Mouse (Mus musculus) gastrocnemius, postnatal 36 days (tissue): ENCODE measurements around the gene Mis18bp1. TPM values are rescaled to one million over a fixed set of nuclear protein-coding genes. Genes with fewer than 3 reads are reported as not detected.
A peak's percentile ranks its signal among the peaks of the same experiment; 100 is the strongest.
"Not testable (repeated sequence)": the region's sequence is repeated elsewhere in the genome, so short reads cannot be mapped to it uniquely, and the experiment has no call there.

Experiments
- DNase-seq, 2 experiments: peaks; one replicate each; pipeline ENCODE4 v3.0.0; 2022
- intact Hi-C: fragments of 180-260 bp; cut with DNase I; formaldehyde crosslinking; loops from one replicate; pipeline ENCODE4 v1.15.1; 2025
- long read RNA-seq, 2 experiments: library from polyadenylated mRNA; stranded (forward); transcript quantifications; one replicate each; pipeline ENCODE4 v2.0.0; 2021
- total RNA-seq, 2 experiments: library from RNA; stranded (reverse); gene quantifications; 2 replicates each; pipeline ENCODE4 v1.2.3; 2021

Mis18bp1 gene
- total RNA-seq, result under 1 TPM; 0.46 to 0.49 TPM
- long read RNA-seq, experiment 1, result 0 reads
- long read RNA-seq, experiment 2, result 0 reads

DNA sequence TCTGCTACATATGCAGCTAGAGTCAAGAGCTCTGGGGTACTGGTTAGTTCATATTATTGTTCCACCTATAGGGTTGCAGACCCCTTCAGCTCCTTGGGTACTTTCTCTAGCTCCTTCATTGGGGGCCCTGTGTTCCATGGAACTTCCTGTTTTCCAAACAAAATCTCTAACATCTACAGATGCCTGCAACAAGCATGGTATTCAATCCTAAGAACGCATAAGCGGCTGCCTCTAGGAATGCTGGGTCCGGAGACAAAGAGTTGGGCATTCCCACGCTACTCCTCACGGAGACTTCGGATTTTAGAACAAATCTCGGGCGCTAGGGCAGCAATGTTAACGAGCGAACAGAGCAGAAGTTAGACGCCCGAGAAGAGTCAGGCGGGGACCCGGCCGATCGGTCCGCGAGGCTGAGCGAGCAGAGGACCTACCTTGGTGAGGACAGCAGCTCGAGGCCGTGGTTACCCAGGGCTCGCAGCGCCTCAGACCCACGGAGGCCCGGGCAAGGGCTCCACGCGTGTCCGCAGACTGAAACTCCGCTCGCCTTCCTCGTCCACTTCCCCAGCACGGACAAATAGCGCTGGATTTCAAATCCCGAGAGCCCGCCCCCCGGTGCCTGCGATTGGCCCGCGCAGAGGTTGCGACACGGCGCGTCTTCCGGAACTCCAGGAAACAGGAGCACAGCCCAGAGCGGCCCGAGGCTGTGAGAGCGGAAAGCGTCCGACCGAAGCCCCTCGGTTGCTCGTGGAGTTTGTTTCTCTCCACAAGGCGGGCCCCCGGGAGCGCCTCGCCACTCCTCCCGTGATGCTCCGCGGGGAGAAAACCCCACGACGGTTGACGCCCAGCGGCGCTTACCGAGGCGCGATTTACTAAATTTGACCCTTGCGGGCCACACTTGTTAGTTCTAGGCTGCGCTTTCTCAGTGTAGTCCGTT, at the start of gene Mis18bp1:
Gene Mis18bp1 (minus strand): TSS at position 584 of the 931 bp plus-strand sequence.
- DNase-seq, result peak; percentile 90 to 92
- intact Hi-C loops, result no loop called here

DNA sequence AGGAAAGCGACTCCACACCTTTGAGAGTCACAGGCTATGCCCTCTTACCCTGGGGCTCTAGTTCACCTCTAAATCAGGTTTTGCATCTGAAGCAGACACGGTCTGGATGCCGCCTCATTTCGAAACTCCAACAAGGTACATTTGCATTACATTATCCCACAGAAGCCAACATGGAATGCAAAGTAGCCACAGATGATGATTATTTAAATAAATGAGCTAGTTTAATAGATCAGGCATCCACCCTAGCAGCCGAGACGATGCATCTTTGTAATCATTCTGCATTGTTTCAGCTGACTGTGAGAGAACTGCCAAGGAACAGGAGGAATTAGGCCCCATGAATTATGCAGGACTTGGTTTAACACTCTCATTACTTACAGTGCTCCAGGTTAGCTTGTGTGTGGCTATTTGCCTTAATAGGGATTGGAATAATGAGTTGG, 44.0 kb upstream of the Mis18bp1 start:
- intact Hi-C loops, result no loop called here
- DNase-seq, result no peak

DNA sequence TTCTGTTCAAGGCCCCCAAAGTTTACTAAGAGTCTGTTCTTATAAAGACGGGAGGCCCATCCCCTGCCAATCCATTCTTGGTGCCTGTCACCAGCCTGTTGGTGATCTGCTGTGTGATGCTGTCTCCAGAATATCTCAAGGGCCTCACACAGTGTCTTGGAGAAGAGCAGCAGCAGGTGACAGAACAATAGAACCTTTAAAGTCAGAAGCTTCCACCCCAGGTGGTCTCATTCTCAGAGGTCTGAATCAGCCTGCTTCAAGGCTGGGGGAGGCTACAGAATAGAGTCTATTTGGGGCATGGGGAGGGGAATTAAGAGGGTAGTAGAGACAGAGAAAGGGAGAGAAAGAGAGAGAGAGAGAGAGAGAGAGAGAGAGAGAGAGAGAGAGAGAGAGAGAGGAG, 34.0 kb upstream of the Mis18bp1 start:
- DNase-seq, result no peak
- intact Hi-C loops, result no loop called here

DNA sequence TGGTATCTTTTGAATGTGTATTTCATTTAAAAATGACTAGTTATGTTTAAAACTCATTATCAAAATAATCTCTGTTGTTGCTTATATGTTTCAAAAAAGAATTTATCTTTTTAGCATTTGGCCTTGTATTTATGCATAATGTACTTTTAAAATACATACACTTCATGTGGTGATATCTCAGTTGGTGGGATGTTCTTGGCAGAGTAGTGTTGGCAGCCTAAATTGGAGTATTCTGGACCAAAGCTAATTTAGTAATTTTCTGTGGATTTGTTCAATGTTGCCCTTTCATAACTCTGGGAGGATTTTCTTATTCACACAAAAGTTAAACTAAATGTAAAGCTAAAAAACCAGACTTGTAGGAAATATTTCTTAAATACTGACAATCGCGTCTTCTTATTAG, 29.4 kb upstream of the Mis18bp1 start:
- intact Hi-C loops, result no loop called here

DNA sequence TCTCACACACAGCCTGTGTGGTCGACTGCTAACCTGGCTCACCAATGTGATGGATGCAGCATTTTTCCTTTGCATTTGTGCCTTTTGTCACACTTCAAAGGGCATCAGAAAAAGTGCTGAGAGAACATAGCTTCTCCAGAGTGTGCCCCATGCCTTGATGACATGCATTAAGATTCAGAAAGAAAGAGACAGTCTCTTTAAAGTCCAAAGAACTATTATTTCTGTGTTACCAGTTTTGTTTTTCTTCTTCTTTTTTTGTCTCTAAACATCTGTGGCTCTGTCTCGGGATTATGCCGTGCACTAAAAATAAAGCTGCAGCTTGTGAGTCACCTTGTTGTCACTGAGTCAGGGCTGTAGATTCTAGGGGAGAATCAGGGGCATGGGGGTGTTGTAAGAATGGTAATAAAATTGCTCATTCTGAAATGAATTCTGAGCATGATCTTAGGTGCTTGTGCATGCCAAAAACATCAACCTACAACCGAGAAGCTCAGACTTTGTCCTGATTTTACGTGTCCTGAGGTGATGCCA, 21.7 kb upstream of the Mis18bp1 start:
- DNase-seq, result no peak
- intact Hi-C loops, result no loop called here

More for the DNA sequence above, 29.4 kb upstream of the Mis18bp1 start:
- no peak for DNase-seq

DNA sequence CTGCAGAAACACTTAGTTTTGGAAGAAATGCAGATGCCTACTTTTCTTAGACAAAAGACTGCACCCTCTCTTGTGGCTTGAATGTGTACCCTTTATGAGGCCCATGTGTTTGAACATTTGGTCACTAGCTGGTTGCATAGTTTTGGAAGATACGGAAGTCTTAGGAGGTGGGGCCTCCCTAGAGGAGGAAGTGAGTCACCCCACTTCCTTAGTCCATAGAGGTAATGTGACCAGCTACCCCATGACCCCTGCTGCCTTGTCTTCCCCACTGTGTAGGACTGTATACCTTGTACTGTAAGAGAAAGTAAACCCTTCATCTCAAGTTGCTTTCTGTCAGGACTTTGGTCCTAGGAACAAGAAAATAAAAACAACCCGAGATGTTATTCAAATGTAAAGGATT, 16.8 kb upstream of the Mis18bp1 start:
- intact Hi-C loops, result no loop called here
- DNase-seq, result no peak

DNA sequence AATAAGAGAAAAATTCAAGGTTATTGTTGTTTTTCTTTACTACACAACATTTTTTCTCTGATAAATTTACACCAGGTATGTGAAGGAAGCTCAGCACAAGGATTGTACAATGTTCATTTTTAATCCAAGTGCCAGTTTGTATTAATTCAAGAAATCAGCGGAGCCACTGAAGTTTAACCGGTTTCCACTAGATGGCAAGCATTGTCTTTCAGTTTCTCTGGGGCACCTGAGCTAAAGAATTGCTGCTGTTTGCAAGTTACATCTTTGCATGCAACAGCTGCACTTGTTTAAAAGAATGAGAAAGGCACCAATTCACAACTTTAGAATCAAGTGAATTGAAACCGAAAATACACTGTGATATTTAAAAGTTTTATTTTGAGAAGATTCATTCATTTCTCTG, 15.0 kb upstream of the Mis18bp1 start:
- intact Hi-C loops, result no loop called here

DNA sequence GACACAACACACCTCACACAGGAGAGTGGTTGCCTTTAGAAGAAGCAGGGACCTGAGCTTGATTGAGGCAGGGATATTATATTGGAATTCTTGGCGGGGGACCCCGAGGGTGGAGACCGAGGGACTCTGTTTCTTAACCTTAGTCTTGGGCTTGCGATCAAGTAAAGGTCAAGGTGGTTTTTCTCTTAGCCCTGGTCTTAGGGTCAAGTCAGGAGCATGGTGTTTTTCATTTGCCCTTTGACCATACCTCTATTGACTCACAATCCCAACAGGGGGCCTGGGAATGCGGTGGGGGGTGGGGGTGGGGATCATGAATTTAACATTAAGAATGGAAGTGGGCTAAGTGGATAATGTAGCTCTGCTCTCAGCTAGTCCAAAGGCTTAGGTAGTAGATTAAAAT, 1.3 kb upstream of the Mis18bp1 start:
- no peak for DNase-seq
- intact Hi-C loops, result no loop called here

More for the DNA sequence above, 15.0 kb upstream of the Mis18bp1 start:
- no peak for DNase-seq

DNA sequence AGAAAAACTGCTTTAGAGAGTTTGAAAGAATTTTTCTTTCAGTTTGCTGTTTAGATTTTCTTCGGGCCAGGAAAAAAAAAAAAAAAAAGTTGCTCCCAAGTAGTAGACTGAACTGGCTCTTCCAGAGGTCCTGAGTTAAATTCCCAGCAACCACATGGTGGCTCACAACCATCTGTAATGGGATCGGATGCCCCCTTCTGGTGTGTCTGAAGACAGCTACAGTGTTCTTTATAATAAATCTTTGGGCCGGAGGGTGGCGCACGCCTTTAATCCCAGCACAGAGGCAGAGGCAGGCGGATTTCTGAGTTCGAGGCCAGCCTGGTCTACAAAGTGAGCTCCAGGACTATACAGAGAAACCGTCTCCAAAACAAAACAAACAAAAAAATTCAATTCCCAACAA, 555 bp upstream of the Mis18bp1 start:
- peak; percentile 8 to 26 for DNase-seq
- intact Hi-C loops, result not testable (repeated sequence)

DNA sequence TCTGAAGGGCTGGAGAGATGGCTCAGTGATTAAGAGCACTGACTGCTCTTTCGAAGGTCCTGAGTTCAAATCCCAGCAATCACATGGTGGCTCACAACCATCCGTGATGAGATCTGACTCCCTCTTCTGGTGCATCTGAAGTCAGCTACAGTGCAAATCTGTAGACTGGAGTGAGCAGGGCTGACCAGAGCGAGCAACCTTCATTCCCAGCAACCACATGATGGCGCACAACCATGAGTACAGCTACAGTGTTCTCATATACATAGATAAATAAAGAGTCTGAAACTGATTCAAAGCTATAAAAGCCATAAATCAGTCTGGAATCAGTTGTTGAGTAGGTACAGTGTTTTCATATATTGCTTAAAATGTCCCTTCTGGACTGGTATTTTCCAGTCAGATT, 36.3 kb downstream of the Mis18bp1 start:
- intact Hi-C loops, result not testable (repeated sequence)

DNA sequence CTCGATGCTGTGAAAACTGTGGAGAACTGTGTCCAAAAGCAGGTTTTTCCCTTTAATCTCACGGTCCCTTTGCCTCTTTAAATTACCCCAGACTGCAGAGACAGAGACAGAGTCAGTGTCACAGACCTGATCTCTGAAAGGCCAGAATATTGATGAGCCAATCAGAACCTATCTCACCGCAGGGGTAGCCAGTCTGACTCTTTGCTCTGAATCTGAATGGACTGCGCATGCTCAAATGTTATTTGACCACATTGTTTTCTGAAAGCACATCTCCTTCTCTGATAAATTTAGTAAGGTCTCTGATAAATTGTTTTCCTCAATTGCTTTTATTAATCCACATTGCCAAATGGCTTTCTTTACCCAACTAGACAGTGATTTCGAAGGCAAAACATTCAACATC, 53.0 kb downstream of the Mis18bp1 start:
- DNase-seq, result no peak
- intact Hi-C loops, result no loop called here

More for the DNA sequence above, 36.3 kb downstream of the Mis18bp1 start:
- DNase-seq, result not testable (repeated sequence)

DNA sequence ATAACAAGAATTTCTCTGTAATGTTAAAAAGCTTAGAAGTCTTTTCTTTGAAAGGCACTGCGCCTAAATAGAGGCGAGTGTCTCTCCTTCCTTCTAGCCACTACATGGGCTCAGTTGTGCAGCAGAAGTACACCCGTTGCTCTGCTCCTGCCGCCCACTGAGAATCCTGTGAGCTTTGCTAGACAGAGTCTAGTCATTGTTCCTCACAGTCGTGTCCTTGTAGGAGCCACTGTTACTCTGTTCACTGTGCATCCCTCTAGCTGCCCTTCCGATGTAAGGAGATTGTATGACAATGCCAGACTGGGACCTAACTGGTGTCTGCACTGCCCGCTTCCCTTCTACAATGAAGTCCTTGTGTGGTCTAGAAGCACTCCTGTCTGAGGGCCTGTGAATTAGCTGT, 53.4 kb downstream of the Mis18bp1 start:
- DNase-seq, result no peak
- intact Hi-C loops, result no loop called here

DNA sequence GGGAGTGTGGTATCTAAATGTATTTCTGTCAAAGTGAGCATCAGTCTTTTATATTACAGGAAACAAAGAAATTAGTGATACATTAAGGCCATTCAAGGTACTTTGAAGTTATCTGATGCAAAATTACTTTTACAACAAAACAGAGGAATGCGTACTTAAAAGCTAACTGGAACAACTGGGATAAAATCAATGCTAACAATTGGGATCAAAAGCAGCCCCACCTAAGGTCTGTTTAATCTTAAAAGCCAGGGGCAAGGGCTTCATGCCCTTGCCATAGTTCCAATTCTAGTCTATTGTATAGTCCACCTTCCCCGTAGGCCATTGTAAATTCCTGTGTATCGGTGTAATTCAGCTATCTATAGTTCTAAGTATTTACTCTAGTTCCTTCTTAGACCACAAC, 57.4 kb downstream of the Mis18bp1 start:
- DNase-seq, intact Hi-C loops: not testable (repeated sequence)

DNA sequence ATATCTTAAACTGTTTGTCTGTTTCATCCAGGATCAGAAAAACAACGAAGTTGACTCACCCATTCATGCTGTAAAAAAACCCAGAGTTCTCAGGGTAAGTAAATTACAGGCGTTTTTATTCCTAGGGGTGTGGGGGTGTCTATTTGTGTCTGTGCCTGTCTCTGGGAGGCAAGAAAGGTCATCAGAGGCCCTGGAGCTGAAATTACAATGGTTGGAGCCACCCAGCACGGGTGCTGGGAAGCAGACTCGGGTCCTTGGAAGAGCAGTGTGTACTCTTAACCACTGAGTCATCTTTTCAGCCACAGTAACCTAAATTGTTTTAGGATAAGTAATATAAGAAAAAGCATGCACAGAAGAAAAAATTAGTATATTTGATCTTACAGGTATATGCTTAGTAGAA, 58.5 kb downstream of the Mis18bp1 start:
- DNase-seq, result no peak

DNA sequence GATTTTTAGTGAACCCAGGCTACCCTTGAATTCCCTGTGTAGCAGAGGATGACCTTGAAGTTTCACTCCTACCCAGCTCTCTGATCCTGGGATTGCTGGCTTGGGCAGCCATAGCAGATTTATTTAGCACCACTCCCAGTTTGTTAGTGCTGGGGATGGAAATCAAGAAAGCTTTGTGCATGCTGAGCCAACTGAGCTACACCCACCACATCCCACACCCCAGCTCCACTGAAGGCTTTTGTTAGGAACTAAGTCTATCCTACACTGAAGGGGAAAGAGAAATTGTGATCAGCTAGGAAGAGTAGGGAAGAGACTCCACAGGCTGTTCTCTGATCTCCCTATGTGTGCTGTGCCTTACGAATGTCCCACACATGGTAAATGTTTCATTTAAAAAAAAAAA, 59.6 kb downstream of the Mis18bp1 start:
- DNase-seq, result no peak
- intact Hi-C loops, result no loop called here

More for the DNA sequence above, 58.5 kb downstream of the Mis18bp1 start:
- intact Hi-C loops, result no loop called here

DNA sequence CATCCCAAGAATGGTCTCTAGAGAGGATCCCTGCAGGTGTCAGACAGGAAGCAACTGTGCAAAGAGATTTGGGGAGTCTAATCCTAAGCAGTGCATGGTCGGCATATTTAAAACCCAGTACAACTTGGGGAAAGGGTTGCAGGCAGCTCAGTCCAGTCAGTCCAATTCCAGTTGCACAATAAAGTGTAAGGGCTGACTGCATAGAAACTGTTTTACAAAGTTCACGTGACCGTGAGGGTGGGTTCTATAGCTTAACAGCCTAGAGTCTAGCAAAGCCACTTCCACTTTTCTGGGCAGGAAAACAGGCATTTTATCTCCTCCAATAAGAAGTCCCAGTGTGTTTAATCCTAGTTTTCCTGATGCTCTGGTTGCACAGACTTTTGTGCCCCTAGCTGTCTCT, 60.9 kb downstream of the Mis18bp1 start:
- DNase-seq, result no peak
- intact Hi-C loops, result no loop called here

DNA sequence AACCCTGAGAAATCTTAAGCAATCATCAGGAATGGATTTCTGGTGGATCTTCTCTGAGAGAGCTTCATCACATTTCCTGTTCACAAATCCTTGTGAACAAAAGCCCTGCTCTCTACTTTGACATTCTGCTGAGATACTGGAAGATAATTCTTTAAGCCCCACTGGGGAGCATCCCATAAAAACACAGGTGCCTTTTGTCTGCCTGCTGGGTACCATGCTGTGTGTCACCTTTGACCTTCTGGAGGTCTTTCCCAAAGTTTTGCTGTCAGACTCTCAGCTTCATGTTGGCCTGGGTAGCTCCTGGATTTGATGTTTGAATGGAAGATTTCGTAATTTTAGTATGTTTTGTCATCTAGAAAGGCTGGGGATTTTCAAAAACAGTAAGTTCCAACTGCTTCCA, 63.7 kb downstream of the Mis18bp1 start:
- no peak for DNase-seq
- intact Hi-C loops, result no loop called here

Other genes starting within 250 kb of the Mis18bp1 start
- gene Klhl28, start 207.1 kb downstream of the Mis18bp1 start, total RNA-seq, result 1 to 10 TPM; 8.0 to 9.4 TPM
- 10 to 100 TPM in 1 of 2 experiments, 1 to 10 TPM in 1; 8.8 to 10.5 TPM for gene Togaram1, start 206.8 kb downstream of the Mis18bp1 start, total RNA-seq
- gene Prpf39, start 136.3 kb downstream of the Mis18bp1 start, total RNA-seq, result 10 to 100 TPM; 11.5 to 14.0 TPM
- 100 to 1,000 TPM; 167 to 194 TPM for gene Fkbp3, start 98.6 kb downstream of the Mis18bp1 start, total RNA-seq
- gene Fancm, start 97.0 kb downstream of the Mis18bp1 start, total RNA-seq, result 1 to 10 TPM in 1 of 2 experiments, under 1 TPM in 1; 0.99 to 3.0 TPM
- not detected for gene Wdr20rt, start 52.9 kb upstream of the Mis18bp1 start, total RNA-seq